10 mouse cellular contexts compared by ENCODE assay signal in the genomic region with DNA sequence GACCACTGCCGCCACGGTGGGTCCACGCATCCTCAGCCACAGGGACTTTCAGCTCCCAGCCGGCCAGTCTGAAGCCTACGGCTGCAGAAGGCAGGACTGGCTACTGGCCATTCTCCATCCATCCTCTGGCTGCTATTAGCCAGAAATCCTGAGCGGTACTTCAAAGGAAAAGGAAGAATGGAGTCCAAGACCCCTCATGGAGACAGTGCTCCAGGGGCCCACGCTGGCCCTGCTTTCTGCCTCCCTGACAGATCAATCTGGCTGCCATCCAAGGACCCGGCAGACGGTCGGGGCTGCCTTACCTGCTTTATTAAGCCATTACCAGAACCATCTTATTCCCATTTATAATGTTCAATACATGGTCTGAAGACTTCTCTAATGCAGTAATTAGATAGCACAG.
DNase-seq lines count a peak whose midpoint lies in the region; ATAC-seq lines count a peak whose summit lies in the region.
"Had no signal": no experiment of that assay in that cellular context is flagged by ENCODE, and none has a peak within 500 bp of the region (broad histone marks: within the 10 kb centered on the region; RNA-seq: fewer than 3 reads in every experiment).

No protein-coding gene starts in this region.

- no peaks in the 10 kb centered on the region for H3K27me3 ChIP-seq in intestine, embryonic 15.5 days (replicated peaks)
- no peaks in the 10 kb centered on the region for H3K27me3 ChIP-seq in intestine, embryonic 16.5 days (replicated peaks; ENCODE audit: control insufficient read depth, insufficient read depth, low read length)
- no peaks in the 10 kb centered on the region for H3K27me3 ChIP-seq in hindbrain, embryonic 14.5 days (ENCODE audit: control insufficient read depth, insufficient read depth, low read length)
- H3K27me3 ChIP-seq in midbrain, embryonic 15.5 days (replicated peaks): no peaks in the 10 kb centered on the region
- no peaks in the 10 kb centered on the region for H3K27me3 ChIP-seq in heart, embryonic 11.5 days (ENCODE audit: control insufficient read depth, insufficient read depth, low read length)
- H3K27me3 ChIP-seq: heart, embryonic 12.5 days had no signal

- peaks cover 10% of the 10 kb centered on the region for H3K4me1 ChIP-seq in intestine, embryonic 15.5 days (replicated peaks)
- H3K4me1 ChIP-seq in intestine, embryonic 16.5 days (ENCODE audit: control insufficient read depth, insufficient read depth, low read length): peaks cover 8% of the 10 kb centered on the region
- H3K4me1 ChIP-seq in hindbrain, embryonic 14.5 days (replicated peaks; ENCODE audit: control insufficient read depth, insufficient read depth, low read length): peaks cover 36% of the 10 kb centered on the region
- H3K4me1 ChIP-seq in midbrain, embryonic 15.5 days: peaks cover 32% of the 10 kb centered on the region
- H3K4me1 ChIP-seq in heart, embryonic 11.5 days (ENCODE audit: control insufficient read depth, insufficient read depth, low read length): peaks cover 15% of the 10 kb centered on the region

- 43% methylated on average over 10 of the region's 10 CpGs for WGBS in intestine, embryonic 15.5 days
- 45% methylated on average over 10 of the region's 10 CpGs for WGBS in intestine, embryonic 16.5 days
- WGBS in hindbrain, embryonic 14.5 days: 23% methylated on average over 10 of the region's 10 CpGs
- 27% methylated on average over 10 of the region's 10 CpGs for WGBS in midbrain, embryonic 15.5 days
- WGBS in heart, embryonic 11.5 days (ENCODE audit: insufficient replicate concordance): 62% methylated on average over 10 of the region's 10 CpGs

- H3K36me3 ChIP-seq in intestine, embryonic 15.5 days: no peaks in the 10 kb centered on the region
- H3K36me3 ChIP-seq in intestine, embryonic 16.5 days (ENCODE audit: control insufficient read depth, insufficient read depth, low read length): no peaks in the 10 kb centered on the region
- no peaks in the 10 kb centered on the region for H3K36me3 ChIP-seq in hindbrain, embryonic 14.5 days (replicated peaks; ENCODE audit: control insufficient read depth, insufficient read depth)
- no peaks in the 10 kb centered on the region for H3K36me3 ChIP-seq in midbrain, embryonic 15.5 days (replicated peaks)
- no peaks in the 10 kb centered on the region for H3K36me3 ChIP-seq in heart, embryonic 11.5 days (ENCODE audit: control insufficient read depth, insufficient read depth, low read length)
- H3K36me3 ChIP-seq: heart, embryonic 12.5 days had no signal

- H3K4me3 ChIP-seq in intestine, embryonic 15.5 days (replicated peaks): no peak overlapping the region
- no peak overlapping the region for H3K4me3 ChIP-seq in intestine, embryonic 16.5 days (ENCODE audit: low read length)
- no peak overlapping the region for H3K4me3 ChIP-seq in hindbrain, embryonic 14.5 days (replicated peaks; ENCODE audit: low read length)
- no peak overlapping the region for H3K4me3 ChIP-seq in midbrain, embryonic 15.5 days
- H3K4me3 ChIP-seq in heart, embryonic 11.5 days (ENCODE audit: low read depth, low read length): no peak overlapping the region
- H3K4me3 ChIP-seq: heart, embryonic 12.5 days had no signal

- H3K9me3 ChIP-seq in intestine, embryonic 15.5 days: no peaks in the 10 kb centered on the region
- no peaks in the 10 kb centered on the region for H3K9me3 ChIP-seq in intestine, embryonic 16.5 days (ENCODE audit: control insufficient read depth, low read length)
- H3K9me3 ChIP-seq in hindbrain, embryonic 14.5 days (ENCODE audit: control insufficient read depth, low read length): no peaks in the 10 kb centered on the region
- no peaks in the 10 kb centered on the region for H3K9me3 ChIP-seq in midbrain, embryonic 15.5 days
- no peaks in the 10 kb centered on the region for H3K9me3 ChIP-seq in heart, embryonic 11.5 days (replicated peaks; ENCODE audit: control insufficient read depth, low read length)
- H3K9me3 ChIP-seq: heart, embryonic 12.5 days had no signal

- no peak overlapping the region for H3K4me2 ChIP-seq in intestine, embryonic 15.5 days (replicated peaks)
- no peak overlapping the region for H3K4me2 ChIP-seq in intestine, embryonic 16.5 days (ENCODE audit: low read depth, low read length)
- H3K4me2 ChIP-seq in hindbrain, embryonic 14.5 days (replicated peaks): peak overlapping the region; percentile 31; the same call in 1 of the 2 replicates
- no peak overlapping the region for H3K4me2 ChIP-seq in midbrain, embryonic 15.5 days
- H3K4me2 ChIP-seq in heart, embryonic 11.5 days: no peak overlapping the region

- ATAC-seq in intestine, embryonic 15.5 days: peak; percentile 3; the same call in 1 of the 2 replicates
- ATAC-seq in intestine, embryonic 16.5 days: no peak
- ATAC-seq in hindbrain, embryonic 14.5 days (ENCODE audit: low FRiP score): 0 out of 2 replicates have a peak, but pooled peaks have one; percentile 3
- peak; percentile 29; the same call in 1 of the 2 replicates for ATAC-seq in midbrain, embryonic 15.5 days (replicated peaks)
- no peak for ATAC-seq in heart, embryonic 11.5 days (replicated peaks; ENCODE audit: insufficient number of reproducible peaks, low FRiP score, low TSS enrichment)
- no peak for ATAC-seq in megakaryocyte progenitor cell, adult 5-6 weeks (replicated peaks; ENCODE audit: poor library complexity)
- ATAC-seq: Patski had no signal

- DNase-seq in hindbrain, embryonic 14.5 days (ENCODE audit: low spot score): peak; percentile 44
- no peak for DNase-seq in layer of hippocampus, postnatal 14 days (ENCODE audit: low spot score in 2 of 2)
- DNase-seq: thymus, postnatal 14 days had no signal

- no peak overlapping the region for H3K9ac ChIP-seq in intestine, embryonic 15.5 days
- H3K9ac ChIP-seq in intestine, embryonic 16.5 days (ENCODE audit: low read depth, low read length): no peak overlapping the region
- H3K9ac ChIP-seq in hindbrain, embryonic 14.5 days: no peak overlapping the region
- H3K9ac ChIP-seq in midbrain, embryonic 15.5 days: no peak overlapping the region
- H3K9ac ChIP-seq in heart, embryonic 11.5 days (ENCODE audit: low read depth, low read length): no peak overlapping the region
- H3K9ac ChIP-seq: heart, embryonic 12.5 days had no signal

- no peak overlapping the region; the same call in 1 of the 2 replicates for H3K27ac ChIP-seq in intestine, embryonic 15.5 days
- H3K27ac ChIP-seq in intestine, embryonic 16.5 days (ENCODE audit: low read length): no peak overlapping the region; the same call in 1 of the 2 replicates
- H3K27ac ChIP-seq in hindbrain, embryonic 14.5 days: peak overlapping the region; percentile 75
- peak overlapping the region; percentile 10; the same call in 1 of the 2 replicates for H3K27ac ChIP-seq in midbrain, embryonic 15.5 days
- H3K27ac ChIP-seq in heart, embryonic 11.5 days (ENCODE audit: low read depth, low read length): no peak overlapping the region

Comparison
In these comparisons a context has a peak if more than half of its experiments do, and no peak if none do; other contexts are left out.
1. ATAC-seq: peak in intestine, embryonic 15.5 days (single experiment), hindbrain, embryonic 14.5 days (single experiment) and midbrain, embryonic 15.5 days (single experiment); none in intestine, embryonic 16.5 days (single experiment), heart, embryonic 11.5 days (single experiment) and megakaryocyte progenitor cell, adult 5-6 weeks (single experiment).
2. H3K27ac ChIP-seq: peak in hindbrain, embryonic 14.5 days (single experiment) and midbrain, embryonic 15.5 days (single experiment); none in intestine, embryonic 15.5 days (single experiment), intestine, embryonic 16.5 days (single experiment) and heart, embryonic 11.5 days (single experiment).